Mouse (Mus musculus): Measurements from ENCODE around the gene Hspb8. TPM values are rescaled to one million over a fixed set of nuclear protein-coding genes. Genes with fewer than 3 reads are reported as not detected.

Gene Hspb8
- polyA plus RNA-seq, 1 experiment: 7.8 TPM

GRCm38 (mm10) chr5:116367923-116368322 lies 54.7 kb downstream of the Hspb8 start:
- Histone ChIP-seq H3K4me1 (ENCODE audit: control insufficient read depth, insufficient read depth, insufficient read length, low read length) (no peaks in the 10 kb centered on the region), H3K27me3 (ENCODE audit: control insufficient read depth, insufficient read depth, low read length) (0 out of 2 replicates have a peak, but pooled peaks cover 4% of the 10 kb centered on the region), H3K4me3 (ENCODE audit: low read depth, low read length) (no peak overlapping the region), H3K36me3 (ENCODE audit: control insufficient read depth, insufficient read depth, low read length) (no peaks in the 10 kb centered on the region), H3K27ac (ENCODE audit: insufficient read depth, low read depth, low read length) (no peak overlapping the region)
- TF ChIP-seq POLR2A (IDR thresholded peaks at IDR 0.05; ENCODE audit: low read depth, low read length) (no peak), CTCF (IDR thresholded peaks at IDR 0.05; ENCODE audit: extremely low read depth, insufficient read length, insufficient replicate concordance, low read depth, low read length) (no peak)
- WGBS: 78% methylated on average over 9 of the region's 9 CpGs

DNA sequence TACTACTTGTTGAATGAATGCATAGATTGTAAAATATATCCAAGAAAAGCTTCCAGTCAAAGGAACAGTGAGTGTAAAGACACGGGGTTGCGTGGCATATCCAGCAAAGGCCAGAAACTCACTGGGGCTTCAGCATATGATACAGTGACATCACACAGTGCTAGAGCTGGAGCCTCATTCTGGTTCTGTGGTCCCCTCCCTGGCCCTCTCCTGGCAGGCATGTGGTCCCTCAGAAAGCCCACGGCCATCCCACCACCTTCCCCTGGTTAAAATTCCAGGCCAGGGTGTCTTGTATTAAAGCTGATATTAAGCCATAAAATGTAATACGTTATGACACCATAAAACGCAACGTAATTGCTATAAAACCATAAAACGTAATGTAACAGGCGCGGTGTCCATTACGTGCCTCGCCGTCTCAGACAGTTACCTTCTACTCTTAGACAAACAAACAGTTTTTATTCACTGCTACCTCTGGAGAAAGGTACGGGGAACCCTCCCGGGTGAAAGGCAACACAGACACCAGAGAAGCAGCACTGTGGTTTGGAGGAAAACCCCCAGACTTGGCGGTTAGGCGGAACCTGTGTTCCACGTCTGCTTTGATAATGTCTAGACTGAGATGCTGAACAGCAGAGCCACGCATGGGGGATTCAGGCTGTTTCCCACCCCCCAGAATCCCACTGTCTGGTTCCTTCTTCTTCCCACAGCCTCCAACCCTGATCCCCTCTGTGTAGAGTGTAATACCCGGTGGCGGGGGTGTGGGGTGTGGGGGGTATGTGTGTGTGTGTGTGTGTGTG lies 55.6 kb downstream of the Hspb8 start:
- Histone ChIP-seq H3K4me3 (ENCODE audit: low read depth, low read length) (no peak overlapping the region), H3K27me3 (ENCODE audit: control insufficient read depth, insufficient read depth, low read length) (0 out of 2 replicates have a peak, but pooled peaks cover 4% of the 10 kb centered on the region), H3K4me1 (ENCODE audit: control insufficient read depth, insufficient read depth, insufficient read length, low read length) (no peaks in the 10 kb centered on the region), H3K36me3 (ENCODE audit: control insufficient read depth, insufficient read depth, low read length) (no peaks in the 10 kb centered on the region), H3K27ac (ENCODE audit: insufficient read depth, low read depth, low read length) (no peak overlapping the region)
- 41% methylated on average over 20 of the region's 20 CpGs for WGBS
- TF ChIP-seq POLR2A (IDR thresholded peaks at IDR 0.05; ENCODE audit: low read depth, low read length) (no peak), CTCF (IDR thresholded peaks at IDR 0.05; ENCODE audit: extremely low read depth, insufficient read length, insufficient replicate concordance, low read depth, low read length) (no peak)

DNA sequence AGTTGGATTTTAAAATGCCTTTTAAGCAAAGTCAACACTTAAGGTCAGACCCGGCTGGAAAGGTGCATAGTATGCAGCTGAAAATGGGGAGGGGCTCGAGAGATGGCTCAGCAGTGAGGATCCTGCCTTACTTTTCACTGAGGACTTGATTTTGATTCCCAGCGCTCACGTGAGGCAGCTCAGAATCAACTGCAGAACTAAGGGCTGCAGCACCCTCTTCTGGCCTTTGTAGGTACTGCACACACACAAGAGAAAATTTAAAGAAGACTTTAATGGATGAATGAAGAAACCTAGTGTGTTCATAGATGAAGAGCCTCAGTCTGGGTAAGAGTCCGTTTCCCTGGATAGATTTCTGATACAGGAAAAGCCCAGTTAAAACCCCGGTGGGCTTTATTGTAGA lies 61.3 kb downstream of the Hspb8 start:
- 72% methylated on average over 6 of the region's 6 CpGs for WGBS
- Histone ChIP-seq H3K27ac (ENCODE audit: insufficient read depth, low read depth, low read length) (no peak overlapping the region), H3K27me3 (ENCODE audit: control insufficient read depth, insufficient read depth, low read length) (0 out of 2 replicates have a peak, but pooled peaks cover 4% of the 10 kb centered on the region), H3K36me3 (ENCODE audit: control insufficient read depth, insufficient read depth, low read length) (no peaks in the 10 kb centered on the region), H3K4me1 (ENCODE audit: control insufficient read depth, insufficient read depth, insufficient read length, low read length) (no peaks in the 10 kb centered on the region), H3K4me3 (ENCODE audit: low read depth, low read length) (no peak overlapping the region)
- TF ChIP-seq CTCF (IDR thresholded peaks at IDR 0.05; ENCODE audit: extremely low read depth, insufficient read length, insufficient replicate concordance, low read depth, low read length): no peak
- TF ChIP-seq POLR2A (IDR thresholded peaks at IDR 0.05; ENCODE audit: low read depth, low read length): no peak

DNA sequence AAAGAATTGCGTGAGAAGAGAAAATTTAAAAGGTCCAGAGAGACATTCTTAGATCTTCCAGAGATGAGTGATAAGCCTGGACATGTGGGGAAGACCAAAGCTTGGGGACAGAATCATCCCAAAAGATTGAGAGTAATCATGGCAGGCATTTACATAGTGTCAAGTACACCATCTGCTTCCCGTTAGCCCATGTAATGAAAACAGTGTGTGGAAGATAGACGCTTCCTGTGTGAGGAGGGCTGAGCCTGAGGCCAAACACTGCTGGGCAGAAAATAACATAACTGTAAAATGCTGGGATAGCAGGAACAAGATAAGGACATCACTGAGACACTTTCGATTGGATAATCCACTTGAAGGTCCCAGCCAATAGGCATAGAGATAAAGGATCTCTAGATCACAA lies 61.9 kb downstream of the Hspb8 start:
- 80% methylated on average over 4 of the region's 4 CpGs for WGBS
- no peak overlapping the region for H3K27ac ChIP-seq (ENCODE audit: insufficient read depth, low read depth, low read length)
- H3K27me3 ChIP-seq (ENCODE audit: control insufficient read depth, insufficient read depth, low read length): 0 out of 2 replicates have a peak, but pooled peaks cover 4% of the 10 kb centered on the region
- H3K4me1 ChIP-seq (ENCODE audit: control insufficient read depth, insufficient read depth, insufficient read length, low read length): no peaks in the 10 kb centered on the region
- no peaks in the 10 kb centered on the region for H3K36me3 ChIP-seq (ENCODE audit: control insufficient read depth, insufficient read depth, low read length)
- no peak overlapping the region for H3K4me3 ChIP-seq (ENCODE audit: low read depth, low read length)
- no peak for TF ChIP-seq CTCF (IDR thresholded peaks at IDR 0.05; ENCODE audit: extremely low read depth, insufficient read length, insufficient replicate concordance, low read depth, low read length)
- no peak for TF ChIP-seq POLR2A (IDR thresholded peaks at IDR 0.05; ENCODE audit: low read depth, low read length)

Other genes starting within 250 kb of the Hspb8 start
- gene Ccdc60, start 133.9 kb downstream of the Hspb8 start, polyA plus RNA-seq (2012; rRNA removed): 0.14 and 0.16 TPM in 2 replicates
- gene Srrm4, start 169.0 kb upstream of the Hspb8 start, polyA plus RNA-seq (2012; rRNA removed): 0.05 and 0.06 TPM in 2 replicates

Data from small intestine, adult 2 months (tissue).